Mouse (Mus musculus): ENCODE data around the gene Cadm1.

- TF ChIP-seq TAL1 (IDR thresholded peaks at IDR 0.05; ENCODE audit: low read length): no peak
- no peak for TF ChIP-seq GABPA (IDR thresholded peaks at IDR 0.05; ENCODE audit: low read depth, low read length)
- no peak for TF ChIP-seq MAX (IDR thresholded peaks at IDR 0.05; ENCODE audit: low read length)
- TF ChIP-seq CTCF (IDR thresholded peaks at IDR 0.05 in 2 of 3, conservative IDR thresholded peaks at IDR 0.05 in 1 of 3; ENCODE audit: control insufficient read depth in 1 of 3, insufficient read depth in 1 of 3, low read depth in 2 of 3, low read length in 3 of 3, poor library complexity in 1 of 3, severe bottlenecking in 1 of 3): no peak
- TF ChIP-seq HCFC1 (IDR thresholded peaks at IDR 0.05; ENCODE audit: low read depth, low read length): no peak
- no peak for TF ChIP-seq TBP (IDR thresholded peaks at IDR 0.05; ENCODE audit: low read depth, low read length)
Observed at GRCm38 (mm10) chr9:47906521-47906920, 376.5 kb downstream of the Cadm1 start.
